Mouse (Mus musculus) hindbrain, embryonic 16.5 days (tissue): ENCODE measurements around the gene Olfr1221. TPM values are rescaled to one million over a fixed set of nuclear protein-coding genes. Genes with fewer than 3 reads are reported as not detected.
"Not testable (repeated sequence)": the region's sequence is repeated elsewhere in the genome, so short reads cannot be mapped to it uniquely, and the experiment has no call there.

Experiments
- ATAC-seq: fragments of 200-750 bp; cut with Nextera tagmentation; 2 replicates; pipeline ENCODE4 v1.8.0; 2017; ENCODE audit warnings: moderate TSS enrichment, moderate library complexity
- H3K27ac ChIP-seq: fragments of 300-500 bp; sonication (generic); 2 replicates; pipeline ENCODE4 v1.5.1; 2014; ENCODE audit warnings: low read depth, mild to moderate bottlenecking, control low read depth, low read length, moderate library complexity
- H3K27me3 ChIP-seq: fragments of 300-500 bp; sonication (generic); replicated peaks from 2 replicates; pipeline ENCODE4 v1.6.1; 2014; ENCODE audit warnings: low read length; ENCODE audit not compliant: control insufficient read depth, insufficient read depth
- H3K36me3 ChIP-seq: fragments of 300-500 bp; sonication (generic); 2 replicates; pipeline ENCODE4 v1.6.1; 2014; ENCODE audit warnings: mild to moderate bottlenecking, low read length, moderate library complexity, mixed read lengths; ENCODE audit not compliant: control insufficient read depth, insufficient read depth
- H3K4me1 ChIP-seq: fragments of 300-500 bp; sonication (generic); 2 replicates; pipeline ENCODE4 v1.6.1; 2014; ENCODE audit warnings: low read depth, low read length; ENCODE audit not compliant: control insufficient read depth, insufficient read depth
- H3K4me2 ChIP-seq: fragments of 300-500 bp; sonication (generic); 2 replicates; pipeline ENCODE4 v1.6.1; 2014; ENCODE audit warnings: mild to moderate bottlenecking, low read length, control low read depth, moderate library complexity
- H3K4me3 ChIP-seq: fragments of 300-500 bp; sonication (generic); 2 replicates; pipeline ENCODE4 v1.5.1; 2014; ENCODE audit warnings: mild to moderate bottlenecking, low read length, control low read depth, moderate library complexity
- H3K9ac ChIP-seq: fragments of 300-500 bp; sonication (generic); 2 replicates; pipeline ENCODE4 v1.6.1; 2014; ENCODE audit warnings: low read depth, mild to moderate bottlenecking, control low read depth, low read length, moderate library complexity
- H3K9me3 ChIP-seq: fragments of 300-500 bp; sonication (generic); 2 replicates; pipeline ENCODE4 v1.6.1; 2014; ENCODE audit warnings: mild to moderate bottlenecking, low read length, moderate library complexity; ENCODE audit not compliant: control insufficient read depth
- WGBS: fragments of 180-500 bp; shearing (Covaris S2); extraction: QIAGEN DNeasy Blood & Tissue Kit; methylation state at CpG from one replicate; pipeline ENCODE4 v1.1.7; 2014; 5-methylcytosine and 5-hydroxymethylcytosine counted together
- polyA plus RNA-seq: library from polyadenylated mRNA; unstranded; fragments of >200 nt; fragmentation: Nextera tagmentation; extraction: Ambion mirVana; gene quantifications from 2 replicates; pipeline ENCODE4 v1.2.1, GENCODE M21; 2015

The Olfr1221 gene
- not detected in 2 replicates for polyA plus RNA-seq

DNA sequence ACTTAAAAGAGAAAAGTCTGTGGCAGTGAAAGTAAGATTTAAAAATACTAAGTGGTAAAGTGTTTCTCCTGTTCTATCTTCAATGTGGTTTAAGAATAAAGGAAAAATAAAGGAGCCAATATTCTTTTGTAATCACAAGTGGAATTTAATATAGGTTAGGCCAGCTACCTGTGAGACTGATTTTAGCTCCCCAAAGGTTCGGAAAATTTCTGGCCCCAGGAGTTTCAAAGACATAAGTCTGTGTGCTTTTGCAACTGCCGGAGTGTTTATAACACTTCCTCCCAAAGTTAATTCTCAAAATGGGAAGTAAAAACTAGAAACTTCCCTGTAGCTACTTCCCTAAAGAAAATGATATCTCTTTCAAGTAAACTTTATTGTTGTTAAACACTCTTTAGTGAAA lies at the start of gene Olfr1221:
Olfr1221 (minus strand) TSS at position 101 of the 400 bp plus-strand sequence.
- H3K4me3 ChIP-seq = no peak within 1 kb of the TSS
- H3K9ac ChIP-seq = no peak within 1 kb of the TSS
- ATAC-seq = no peak
- H3K36me3 ChIP-seq = no peaks in the 10 kb centered on the region
- 87% methylated on average over 2 of the region's 2 CpGs for WGBS
- H3K4me2 ChIP-seq = no peak within 1 kb of the TSS
- no peaks in the 10 kb centered on the region for H3K27me3 ChIP-seq
- H3K27ac ChIP-seq = no peak within 1 kb of the TSS
- no peaks in the 10 kb centered on the region for H3K9me3 ChIP-seq
- H3K4me1 ChIP-seq = no peaks in the 10 kb centered on the region

DNA sequence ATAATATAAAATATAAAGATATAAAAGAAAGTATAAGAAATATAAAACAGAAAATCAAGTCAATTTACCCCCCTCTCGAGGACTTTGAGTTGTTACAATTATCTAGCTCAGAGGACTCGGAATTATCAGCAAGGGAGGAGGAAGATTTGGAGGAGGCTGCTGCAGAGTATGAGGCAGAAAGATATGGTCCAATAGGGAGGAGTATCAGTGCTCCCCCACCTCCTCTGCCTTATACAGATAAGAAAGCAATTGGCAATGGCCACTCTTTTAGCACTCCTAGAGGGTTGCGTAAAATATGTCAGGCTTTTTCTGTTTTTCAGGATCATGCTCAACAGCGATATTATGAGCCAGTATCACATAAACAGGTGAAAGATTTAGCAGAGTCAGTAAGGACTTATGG lies 47.6 kb upstream of the Olfr1221 start:
- H3K36me3 ChIP-seq, H3K4me3 ChIP-seq, H3K9ac ChIP-seq, H3K4me2 ChIP-seq, H3K9me3 ChIP-seq, H3K27ac ChIP-seq, H3K27me3 ChIP-seq, ATAC-seq, H3K4me1 ChIP-seq: not testable (repeated sequence)
- WGBS = 92% methylated on average over 4 of the region's 4 CpGs

DNA sequence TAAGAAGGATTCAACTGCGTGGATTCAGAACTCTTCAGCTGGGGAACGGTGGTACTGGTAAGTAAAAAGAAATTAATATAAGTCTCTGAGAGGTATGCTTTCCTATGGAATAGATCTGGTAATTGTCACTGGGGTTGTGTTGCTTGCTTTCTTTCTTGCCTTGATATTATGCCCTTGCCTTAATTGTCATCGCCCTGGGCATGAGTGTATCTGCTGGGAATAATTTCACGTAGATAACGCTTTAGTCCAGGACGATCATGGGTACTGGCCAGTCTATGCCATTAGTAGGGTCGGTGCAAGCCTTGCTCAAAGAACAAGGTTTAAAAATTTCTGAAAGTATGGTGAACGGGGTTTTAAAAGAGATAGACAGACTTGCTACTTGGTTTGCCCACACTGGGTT lies 46.9 kb upstream of the Olfr1221 start, which contains the start of gene Olfr1224-ps1:
Olfr1224-ps1 (minus strand) TSS at position 101 of the 400 bp plus-strand sequence.
- H3K4me1 ChIP-seq, H3K27ac ChIP-seq, H3K4me2 ChIP-seq, H3K4me3 ChIP-seq, H3K9me3 ChIP-seq, H3K9ac ChIP-seq, ATAC-seq, H3K36me3 ChIP-seq, H3K27me3 ChIP-seq: not testable (repeated sequence)
- WGBS = 93% methylated on average over 8 of the region's 8 CpGs

DNA sequence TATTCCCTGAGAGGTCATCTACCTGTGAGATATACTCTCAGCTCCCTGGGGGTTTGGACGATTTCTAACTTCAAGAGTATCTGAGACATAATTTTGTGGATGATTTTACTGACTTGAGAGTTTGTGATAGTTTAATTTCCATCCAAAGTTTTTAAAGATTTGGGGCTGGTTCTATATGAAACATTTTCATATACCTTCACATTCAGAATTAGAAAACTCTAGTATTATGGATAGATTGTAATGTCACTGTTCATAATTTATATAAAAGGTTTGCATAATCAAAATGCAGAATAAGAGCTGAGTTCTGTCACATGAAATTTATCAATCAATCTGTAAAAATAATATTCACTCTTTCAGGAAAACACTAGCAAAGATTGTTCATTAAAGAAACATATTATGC lies 34.4 kb upstream of the Olfr1221 start, which contains the start of gene Olfr1223:
Olfr1223 (minus strand) TSS at position 101 of the 400 bp plus-strand sequence.
- no peak for ATAC-seq
- no peak within 1 kb of the TSS for H3K4me2 ChIP-seq
- no peaks in the 10 kb centered on the region for H3K27me3 ChIP-seq
- no peaks in the 10 kb centered on the region for H3K4me1 ChIP-seq
- H3K27ac ChIP-seq = no peak within 1 kb of the TSS
- no peak within 1 kb of the TSS for H3K4me3 ChIP-seq
- H3K9me3 ChIP-seq = no peaks in the 10 kb centered on the region
- no peak within 1 kb of the TSS for H3K9ac ChIP-seq
- H3K36me3 ChIP-seq = no peaks in the 10 kb centered on the region
- WGBS = 81% methylated on average over 1 of the region's 1 CpGs

DNA sequence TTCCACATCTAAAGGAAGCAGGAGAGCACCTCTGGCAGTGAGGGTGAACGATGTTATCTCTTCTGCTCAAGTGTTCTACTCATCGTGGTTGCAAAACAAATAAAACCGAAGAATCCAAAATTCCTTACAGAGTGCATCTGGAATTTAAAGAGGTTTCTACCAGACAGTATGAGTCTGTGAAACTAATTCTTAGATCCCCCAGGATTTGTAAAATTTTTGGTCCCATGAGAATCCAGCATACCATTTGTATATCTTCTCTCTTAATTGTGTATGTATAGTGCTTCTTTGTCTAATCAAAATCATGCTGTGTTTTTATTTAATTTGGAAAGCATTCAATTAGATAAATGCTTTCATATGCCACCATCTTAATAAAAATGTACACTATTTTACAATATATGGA lies 15.9 kb upstream of the Olfr1221 start, which contains the start of gene Olfr1222:
Olfr1222 (minus strand) TSS at position 101 of the 400 bp plus-strand sequence.
- no peak within 1 kb of the TSS for H3K9ac ChIP-seq
- no peaks in the 10 kb centered on the region for H3K9me3 ChIP-seq
- 85% methylated on average over 3 of the region's 3 CpGs for WGBS
- ATAC-seq = no peak
- H3K36me3 ChIP-seq = no peaks in the 10 kb centered on the region
- H3K4me1 ChIP-seq = no peaks in the 10 kb centered on the region
- no peak within 1 kb of the TSS for H3K4me3 ChIP-seq
- no peaks in the 10 kb centered on the region for H3K27me3 ChIP-seq
- no peak within 1 kb of the TSS for H3K4me2 ChIP-seq
- no peak within 1 kb of the TSS for H3K27ac ChIP-seq

DNA sequence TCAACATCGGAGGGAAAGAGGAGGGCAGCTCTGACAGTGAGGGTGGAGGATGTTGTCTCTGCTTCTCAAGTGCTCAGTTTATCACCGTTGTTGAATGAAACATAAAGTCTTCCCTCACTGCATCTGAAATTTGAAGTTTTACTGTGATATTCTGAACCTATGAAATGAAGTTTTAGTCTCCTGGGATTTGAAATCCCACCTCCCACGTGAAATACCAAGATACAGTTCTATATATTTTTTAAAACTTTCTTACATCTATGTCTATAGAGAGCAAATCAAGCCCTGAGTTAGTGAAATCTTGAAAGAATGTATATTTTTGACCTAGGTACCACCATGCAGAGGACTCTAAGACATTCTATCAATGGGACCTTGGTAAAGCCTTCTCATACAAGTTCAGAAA lies 10.3 kb downstream of the Olfr1221 start, which contains the start of gene Olfr1220:
Olfr1220 (minus strand) TSS at position 101 of the 400 bp plus-strand sequence.
- H3K4me1 ChIP-seq = no peaks in the 10 kb centered on the region
- no peaks in the 10 kb centered on the region for H3K36me3 ChIP-seq
- ATAC-seq = no peak
- no peak within 1 kb of the TSS for H3K4me3 ChIP-seq
- H3K9me3 ChIP-seq = no peaks in the 10 kb centered on the region
- no peak within 1 kb of the TSS for H3K27ac ChIP-seq
- no peak within 1 kb of the TSS for H3K4me2 ChIP-seq
- H3K27me3 ChIP-seq = no peaks in the 10 kb centered on the region
- WGBS = 78% methylated on average over 3 of the region's 3 CpGs
- no peak within 1 kb of the TSS for H3K9ac ChIP-seq

DNA sequence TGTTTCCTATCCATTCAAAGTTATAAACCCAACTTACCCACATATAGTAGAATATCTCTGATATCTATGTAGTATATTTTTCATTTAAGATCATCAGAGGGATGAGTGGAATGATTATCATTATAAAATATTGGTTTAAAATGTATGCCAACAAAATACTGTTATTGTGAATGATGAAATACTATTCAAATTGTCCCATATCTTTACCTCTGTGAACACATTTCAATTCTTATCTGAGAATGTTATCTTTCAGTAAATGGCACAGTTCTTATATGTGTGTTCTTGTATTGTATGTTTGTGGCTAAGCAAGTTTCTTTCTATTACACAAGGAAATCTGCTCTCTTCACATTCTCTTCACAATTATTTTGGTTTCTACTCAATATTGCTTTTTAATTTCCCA lies 11.4 kb downstream of the Olfr1221 start:
- no peak overlapping the region for H3K27ac ChIP-seq

DNA sequence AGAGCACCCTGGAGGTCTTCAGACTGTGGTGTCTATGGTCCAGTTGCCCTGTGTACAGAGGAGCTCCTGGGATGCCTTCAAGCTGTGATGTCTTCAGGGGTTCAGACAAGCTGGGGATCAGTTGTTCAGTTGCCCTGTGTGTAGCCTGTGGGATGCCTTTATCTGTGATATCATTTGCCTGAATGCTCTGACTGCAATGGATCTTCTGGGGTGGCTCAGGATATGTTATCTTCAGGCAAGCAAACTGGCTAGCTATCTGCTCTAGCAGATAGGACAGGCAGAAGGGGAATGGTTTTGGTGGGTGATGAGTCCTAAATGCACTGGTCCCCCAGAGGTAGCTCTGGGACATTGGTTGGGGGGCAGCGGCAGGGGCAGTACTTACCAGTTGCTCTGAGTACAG lies 23.2 kb downstream of the Olfr1221 start:
- no peaks in the 10 kb centered on the region for H3K36me3 ChIP-seq
- H3K27me3 ChIP-seq = no peaks in the 10 kb centered on the region
- H3K9me3 ChIP-seq = no peaks in the 10 kb centered on the region
- H3K4me2 ChIP-seq = no peak overlapping the region
- H3K4me3 ChIP-seq = no peak overlapping the region
- no peak overlapping the region for H3K9ac ChIP-seq
- no peak for ATAC-seq
- H3K27ac ChIP-seq = no peak overlapping the region
- 100% methylated on average over 1 of the region's 1 CpGs for WGBS
- no peaks in the 10 kb centered on the region for H3K4me1 ChIP-seq

More for the DNA sequence above, 11.4 kb downstream of the Olfr1221 start:
- no peaks in the 10 kb centered on the region for H3K4me1 ChIP-seq
- ATAC-seq = no peak
- H3K9ac ChIP-seq = no peak overlapping the region
- H3K4me3 ChIP-seq = no peak overlapping the region
- H3K9me3 ChIP-seq = no peaks in the 10 kb centered on the region
- H3K36me3 ChIP-seq = no peaks in the 10 kb centered on the region
- H3K4me2 ChIP-seq = no peak overlapping the region
- no peaks in the 10 kb centered on the region for H3K27me3 ChIP-seq

DNA sequence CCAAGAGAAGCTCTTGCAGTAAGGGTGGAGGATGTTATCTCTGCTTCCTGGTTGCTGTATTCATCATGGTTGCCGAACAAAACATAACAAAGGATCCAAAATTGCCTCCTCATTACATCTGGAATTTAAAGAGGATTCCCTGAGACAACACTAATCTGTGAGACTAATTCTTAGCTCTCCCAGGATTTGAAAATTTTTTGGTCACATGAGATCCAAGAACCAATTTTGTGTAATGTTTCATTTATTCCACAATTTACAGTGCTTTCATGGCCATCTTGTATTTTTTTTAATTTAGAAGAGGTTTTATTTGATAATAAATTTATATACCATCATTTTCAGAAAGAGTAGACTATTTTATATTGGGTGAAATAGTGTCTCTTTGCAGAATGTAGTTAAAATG lies 33.7 kb downstream of the Olfr1221 start, which contains the start of gene Olfr1219:
Olfr1219 (minus strand) TSS at position 101 of the 400 bp plus-strand sequence.
- H3K4me3 ChIP-seq = no peak within 1 kb of the TSS
- no peak within 1 kb of the TSS for H3K27ac ChIP-seq
- H3K9me3 ChIP-seq = no peaks in the 10 kb centered on the region
- H3K27me3 ChIP-seq = no peaks in the 10 kb centered on the region
- ATAC-seq = no peak
- no peaks in the 10 kb centered on the region for H3K4me1 ChIP-seq
- WGBS = 65% methylated on average over 1 of the region's 1 CpGs
- no peak within 1 kb of the TSS for H3K9ac ChIP-seq
- H3K36me3 ChIP-seq = no peaks in the 10 kb centered on the region
- H3K4me2 ChIP-seq = no peak within 1 kb of the TSS

DNA sequence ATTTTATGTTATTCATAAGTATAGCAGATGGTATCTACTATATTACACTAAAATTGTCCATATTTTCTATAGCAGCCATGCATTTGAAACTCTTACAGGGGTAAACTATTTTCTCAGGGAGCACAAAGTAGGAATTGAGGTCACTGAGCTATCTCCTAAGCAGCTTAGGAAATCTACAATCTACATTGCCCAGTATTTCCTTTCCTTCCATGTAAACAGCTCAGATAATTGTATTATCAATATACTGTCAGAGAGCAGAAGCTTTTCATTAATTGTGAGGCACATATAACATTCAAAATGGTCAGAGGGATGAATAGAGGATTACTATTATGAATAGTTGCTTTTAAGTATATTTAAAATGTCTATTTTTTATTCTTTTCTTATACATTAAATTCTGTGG lies 35.6 kb downstream of the Olfr1221 start:
- no peak overlapping the region for H3K27ac ChIP-seq
- H3K27me3 ChIP-seq = no peaks in the 10 kb centered on the region
- ATAC-seq = no peak
- no peaks in the 10 kb centered on the region for H3K9me3 ChIP-seq
- H3K9ac ChIP-seq = no peak overlapping the region
- H3K4me1 ChIP-seq = no peaks in the 10 kb centered on the region
- no peak overlapping the region for H3K4me2 ChIP-seq
- no peaks in the 10 kb centered on the region for H3K36me3 ChIP-seq
- H3K4me3 ChIP-seq = no peak overlapping the region
